ENCODE assay signal across 8 mouse cellular contexts in the genomic region with DNA sequence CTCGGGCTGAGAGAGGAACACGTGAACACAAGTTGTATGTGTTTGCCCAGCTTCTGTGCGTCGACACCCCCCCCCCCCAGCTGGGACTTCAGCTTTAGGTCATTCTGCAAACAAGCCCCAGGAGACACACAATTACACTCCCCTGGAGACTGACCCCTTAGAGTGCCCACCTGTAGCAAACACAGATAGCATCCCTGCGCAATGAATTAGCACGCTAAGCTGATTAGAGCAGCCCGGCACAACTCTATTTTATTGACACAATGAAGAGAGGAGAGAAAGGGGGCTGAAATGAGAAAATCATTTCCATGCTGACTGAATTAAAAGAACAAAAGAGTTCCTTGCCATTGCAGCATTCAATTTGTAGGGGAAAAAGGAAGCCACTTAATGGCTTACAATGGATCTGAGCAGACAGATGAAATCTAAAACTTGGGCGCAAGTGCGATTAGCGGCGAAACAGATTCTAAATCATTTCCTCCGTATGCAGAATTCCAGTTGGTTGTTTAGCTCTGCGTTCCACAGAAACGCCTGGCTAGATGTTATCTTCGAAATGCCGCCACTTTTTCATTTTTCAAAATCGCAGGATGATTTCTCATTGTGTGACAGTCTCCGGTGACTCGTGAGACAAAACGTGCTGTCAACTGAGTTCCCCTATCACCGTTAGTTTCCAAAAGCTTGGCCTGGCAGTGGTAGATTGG.
DNase-seq lines count a peak whose midpoint lies in the region; ATAC-seq and TF ChIP-seq lines count a peak whose summit lies in the region.

No protein-coding gene starts in this region.

- peak overlapping the region; percentile 19 for H3K4me3 ChIP-seq in lung, embryonic 14.5 days (ENCODE audit: low read depth, low read length)
- H3K4me3 ChIP-seq in heart, postnatal 0 days (ENCODE audit: low read depth, low read length), result peak overlapping the region; percentile 43
- peak overlapping the region; percentile 27 for H3K4me3 ChIP-seq in lung, embryonic 15.5 days
- H3K4me3 ChIP-seq in stomach, postnatal 0 days (ENCODE audit: low read depth, low read length), result peak overlapping the region; percentile 10; the same call in 1 of the 2 replicates

- no peaks in the 10 kb centered on the region for H3K9me3 ChIP-seq in lung, embryonic 14.5 days (ENCODE audit: low read depth, low read length)
- no peaks in the 10 kb centered on the region for H3K9me3 ChIP-seq in heart, postnatal 0 days (replicated peaks; ENCODE audit: control insufficient read depth, low read length)
- no peaks in the 10 kb centered on the region for H3K9me3 ChIP-seq in lung, embryonic 15.5 days
- H3K9me3 ChIP-seq in stomach, postnatal 0 days (ENCODE audit: control insufficient read depth, low read length), result no peaks in the 10 kb centered on the region

- no peak for TF ChIP-seq CTCF in lung, embryonic 14.5 days (IDR thresholded peaks at IDR 0.05; ENCODE audit: low read depth)
- TF ChIP-seq CTCF in heart, postnatal 0 days (IDR thresholded peaks at IDR 0.05; ENCODE audit: low read depth), result no peak
- no peak for TF ChIP-seq CTCF in stomach, postnatal 0 days (IDR thresholded peaks at IDR 0.05; ENCODE audit: low read depth)

- ATAC-seq in lung, embryonic 14.5 days (ENCODE audit: insufficient read depth), result peak; percentile 67
- ATAC-seq in heart, postnatal 0 days (ENCODE audit: insufficient read depth, low read depth), result no peak
- no peak for ATAC-seq in lung, embryonic 15.5 days (ENCODE audit: borderline replicate concordance, extremely low read depth, low FRiP score, low TSS enrichment)
- peak; percentile 56; the same call in 1 of the 2 replicates for ATAC-seq in stomach, postnatal 0 days (ENCODE audit: low FRiP score, low TSS enrichment)

- 4% methylated on average over 21 of the region's 21 CpGs for WGBS in lung, embryonic 14.5 days
- 11% methylated on average over 21 of the region's 21 CpGs for WGBS in heart, postnatal 0 days
- 4% methylated on average over 21 of the region's 21 CpGs for WGBS in lung, embryonic 15.5 days
- 20% methylated on average over 21 of the region's 21 CpGs for WGBS in stomach, postnatal 0 days

- 0 out of 2 replicates have a peak, but pooled peaks cover 4% of the 10 kb centered on the region for H3K27me3 ChIP-seq in lung, embryonic 14.5 days (ENCODE audit: insufficient read depth, low read length)
- no peaks in the 10 kb centered on the region for H3K27me3 ChIP-seq in heart, postnatal 0 days (ENCODE audit: control insufficient read depth, insufficient read depth, low read length)
- H3K27me3 ChIP-seq in lung, embryonic 15.5 days, result no peaks in the 10 kb centered on the region
- H3K27me3 ChIP-seq in stomach, postnatal 0 days (ENCODE audit: control insufficient read depth, insufficient read depth, low read length), result peaks cover 3% of the 10 kb centered on the region; the same call in 1 of the 2 replicates

- no peaks in the 10 kb centered on the region; the same call in 1 of the 2 replicates for H3K4me1 ChIP-seq in lung, embryonic 14.5 days (ENCODE audit: insufficient read depth)
- H3K4me1 ChIP-seq in heart, postnatal 0 days (ENCODE audit: control insufficient read depth, insufficient read depth), result no peaks in the 10 kb centered on the region
- peaks cover 28% of the 10 kb centered on the region for H3K4me1 ChIP-seq in lung, embryonic 15.5 days
- H3K4me1 ChIP-seq in stomach, postnatal 0 days (replicated peaks; ENCODE audit: control insufficient read depth, insufficient read depth), result no peaks in the 10 kb centered on the region

- TF ChIP-seq EP300 in heart, postnatal 0 days (IDR thresholded peaks at IDR 0.05; ENCODE audit: low read depth), result no peak
- no peak for TF ChIP-seq EP300 in stomach, postnatal 0 days (optimal IDR thresholded peaks at IDR 0.05)

- peak overlapping the region; percentile 59 for H3K4me2 ChIP-seq in lung, embryonic 14.5 days
- H3K4me2 ChIP-seq in heart, postnatal 0 days (ENCODE audit: low read depth, low read length), result peak overlapping the region; percentile 71
- peak overlapping the region; percentile 51 for H3K4me2 ChIP-seq in lung, embryonic 15.5 days
- H3K4me2 ChIP-seq in stomach, postnatal 0 days (replicated peaks; ENCODE audit: low read depth), result peak overlapping the region; percentile 42

- H3K36me3 ChIP-seq in lung, embryonic 14.5 days (ENCODE audit: insufficient read depth), result no peaks in the 10 kb centered on the region
- H3K36me3 ChIP-seq in heart, postnatal 0 days (replicated peaks; ENCODE audit: control insufficient read depth, insufficient read depth, low read length), result no peaks in the 10 kb centered on the region
- no peaks in the 10 kb centered on the region for H3K36me3 ChIP-seq in lung, embryonic 15.5 days
- no peaks in the 10 kb centered on the region for H3K36me3 ChIP-seq in stomach, postnatal 0 days (ENCODE audit: control insufficient read depth, insufficient read depth, low read length)

- peak; percentile 74 for DNase-seq in lung, embryonic 14.5 days
- DNase-seq in lung, postnatal 25 days (ENCODE audit: low spot score), result no peak
- no peak for DNase-seq in heart, postnatal 0 days (ENCODE audit: low spot score)
- DNase-seq in stomach, postnatal 0 days (ENCODE audit: low spot score), result peak; percentile 71
- DNase-seq in T-cell, adult 2 months (ENCODE audit: low spot score), result no peak
- DNase-seq in thymus, postnatal 4 days, result no peak
- no peak for DNase-seq in adrenal gland, postnatal 4 days (ENCODE audit: low spot score in 2 of 2)

- peak overlapping the region; percentile 54 for H3K27ac ChIP-seq in lung, embryonic 14.5 days (ENCODE audit: low read depth)
- H3K27ac ChIP-seq in heart, postnatal 0 days (ENCODE audit: low read depth), result no peak overlapping the region
- H3K27ac ChIP-seq in lung, embryonic 15.5 days, result peak overlapping the region; percentile 27; the same call in 1 of the 2 replicates
- H3K27ac ChIP-seq in stomach, postnatal 0 days (replicated peaks), result peak overlapping the region; percentile 30; the same call in 1 of the 2 replicates

- 0 out of 2 replicates have a peak overlapping the region, but pooled peaks have one; percentile 27 for H3K9ac ChIP-seq in lung, embryonic 14.5 days
- peak overlapping the region; percentile 38; the same call in 1 of the 2 replicates for H3K9ac ChIP-seq in heart, postnatal 0 days (replicated peaks; ENCODE audit: low read depth, low read length)
- H3K9ac ChIP-seq in lung, embryonic 15.5 days, result peak overlapping the region; percentile 5; the same call in 1 of the 2 replicates
- no peak overlapping the region for H3K9ac ChIP-seq in stomach, postnatal 0 days (ENCODE audit: low read length)

Comparison
In these comparisons a context has a peak if more than half of its experiments do, and no peak if none do; other contexts are left out.
1. ATAC-seq: peak in lung, embryonic 14.5 days (single experiment) and stomach, postnatal 0 days (single experiment); none in heart, postnatal 0 days (single experiment) and lung, embryonic 15.5 days (single experiment).
2. DNase-seq: peak in lung, embryonic 14.5 days (single experiment) and stomach, postnatal 0 days (single experiment); none in lung, postnatal 25 days (single experiment), heart, postnatal 0 days (single experiment), T-cell, adult 2 months (single experiment), thymus, postnatal 4 days (single experiment) and adrenal gland, postnatal 4 days (0 of 2).
3. Peak in every context shown above with its lines, with median percentiles within 50 percentile points of each other: H3K4me2 ChIP-seq and H3K4me3 ChIP-seq.